Mouse (Mus musculus): ENCODE data around the gene Plpp7.

Plpp7 gene

GRCm38 (mm10) chr2:32105117-32105913 is 10.0 kb downstream of the Plpp7 start:
- DNase-seq = no peak

GRCm38 (mm10) chr2:32105930-32106329 is 10.6 kb downstream of the Plpp7 start:
- no peak for DNase-seq

- no peak for DNase-seq
Observed at GRCm38 (mm10) chr2:32111268-32111667, 15.9 kb downstream of the Plpp7 start.

GRCm38 (mm10) chr2:32112548-32112947 is 17.2 kb downstream of the Plpp7 start:
- DNase-seq = no peak

GRCm38 (mm10) chr2:32115851-32116268 is 20.5 kb downstream of the Plpp7 start:
- no peak for DNase-seq

- no peak for DNase-seq
Observed at GRCm38 (mm10) chr2:32119802-32120750, 24.7 kb downstream of the Plpp7 start.

- no peak for DNase-seq
Observed at GRCm38 (mm10) chr2:32121150-32121549, 25.8 kb downstream of the Plpp7 start.

- DNase-seq = no peak
Observed at GRCm38 (mm10) chr2:32121785-32122184, 26.5 kb downstream of the Plpp7 start.

GRCm38 (mm10) chr2:32127653-32128535 is 32.6 kb downstream of the Plpp7 start:
- DNase-seq = no peak

GRCm38 (mm10) chr2:32128536-32128841 is 33.2 kb downstream of the Plpp7 start:
- no peak for DNase-seq

- no peak for DNase-seq
Observed at GRCm38 (mm10) chr2:32129383-32130074, 34.2 kb downstream of the Plpp7 start.

- peak; percentile 46 to 69 for DNase-seq
Observed at GRCm38 (mm10) chr2:32130435-32130834, 35.1 kb downstream of the Plpp7 start.

GRCm38 (mm10) chr2:32131205-32131834 is 36.0 kb downstream of the Plpp7 start:
- DNase-seq = no peak

- no peak for DNase-seq
Observed at GRCm38 (mm10) chr2:32131866-32132566, 36.7 kb downstream of the Plpp7 start.

GRCm38 (mm10) chr2:32132567-32132992 is 37.3 kb downstream of the Plpp7 start:
- DNase-seq = peak; percentile 73 to 78

GRCm38 (mm10) chr2:32134039-32134438 is 38.7 kb downstream of the Plpp7 start:
- peak; percentile 76 to 88 for DNase-seq

GRCm38 (mm10) chr2:32137667-32138266 is 42.4 kb downstream of the Plpp7 start:
- peak; percentile 96 to 98 for DNase-seq

- DNase-seq = no peak
Observed at GRCm38 (mm10) chr2:32139377-32139776, 44.0 kb downstream of the Plpp7 start.

- DNase-seq = no peak
Observed at GRCm38 (mm10) chr2:32140498-32140934, 45.2 kb downstream of the Plpp7 start.

GRCm38 (mm10) chr2:32141602-32142001 is 46.3 kb downstream of the Plpp7 start:
- no peak for DNase-seq

Measured in lung, postnatal 4 days (tissue).